Mouse (Mus musculus) hindbrain, embryonic 16.5 days (tissue): ENCODE data around the gene Kalrn. TPM values are rescaled to one million over a fixed set of nuclear protein-coding genes. Genes with fewer than 3 reads are reported as not detected.

Source experiments
- ATAC-seq: fragments of 200-750 bp; cut with Nextera tagmentation; 2 replicates; pipeline ENCODE4 v1.8.0; 2017; ENCODE audit warnings: moderate TSS enrichment, moderate library complexity
- H3K27ac ChIP-seq: fragments of 300-500 bp; sonication (generic); 2 replicates; pipeline ENCODE4 v1.5.1; 2014; ENCODE audit warnings: low read depth, mild to moderate bottlenecking, control low read depth, low read length, moderate library complexity
- H3K27me3 ChIP-seq: fragments of 300-500 bp; sonication (generic); replicated peaks from 2 replicates; pipeline ENCODE4 v1.6.1; 2014; ENCODE audit warnings: low read length; ENCODE audit not compliant: control insufficient read depth, insufficient read depth
- H3K36me3 ChIP-seq: fragments of 300-500 bp; sonication (generic); 2 replicates; pipeline ENCODE4 v1.6.1; 2014; ENCODE audit warnings: mild to moderate bottlenecking, low read length, moderate library complexity, mixed read lengths; ENCODE audit not compliant: control insufficient read depth, insufficient read depth
- H3K4me1 ChIP-seq: fragments of 300-500 bp; sonication (generic); 2 replicates; pipeline ENCODE4 v1.6.1; 2014; ENCODE audit warnings: low read depth, low read length; ENCODE audit not compliant: control insufficient read depth, insufficient read depth
- H3K4me2 ChIP-seq: fragments of 300-500 bp; sonication (generic); 2 replicates; pipeline ENCODE4 v1.6.1; 2014; ENCODE audit warnings: mild to moderate bottlenecking, low read length, control low read depth, moderate library complexity
- H3K4me3 ChIP-seq: fragments of 300-500 bp; sonication (generic); 2 replicates; pipeline ENCODE4 v1.5.1; 2014; ENCODE audit warnings: mild to moderate bottlenecking, low read length, control low read depth, moderate library complexity
- H3K9ac ChIP-seq: fragments of 300-500 bp; sonication (generic); 2 replicates; pipeline ENCODE4 v1.6.1; 2014; ENCODE audit warnings: low read depth, mild to moderate bottlenecking, control low read depth, low read length, moderate library complexity
- H3K9me3 ChIP-seq: fragments of 300-500 bp; sonication (generic); 2 replicates; pipeline ENCODE4 v1.6.1; 2014; ENCODE audit warnings: mild to moderate bottlenecking, low read length, moderate library complexity; ENCODE audit not compliant: control insufficient read depth
- WGBS: fragments of 180-500 bp; shearing (Covaris S2); extraction: QIAGEN DNeasy Blood & Tissue Kit; methylation state at CpG from one replicate; pipeline ENCODE4 v1.1.7; 2014; 5-methylcytosine and 5-hydroxymethylcytosine counted together
- polyA plus RNA-seq: library from polyadenylated mRNA; unstranded; fragments of >200 nt; fragmentation: Nextera tagmentation; extraction: Ambion mirVana; gene quantifications from 2 replicates; pipeline ENCODE4 v1.2.1, GENCODE M21; 2015

Gene Kalrn
- polyA plus RNA-seq, 1 experiment from 2014 or later, result 20.9 TPM

DNA sequence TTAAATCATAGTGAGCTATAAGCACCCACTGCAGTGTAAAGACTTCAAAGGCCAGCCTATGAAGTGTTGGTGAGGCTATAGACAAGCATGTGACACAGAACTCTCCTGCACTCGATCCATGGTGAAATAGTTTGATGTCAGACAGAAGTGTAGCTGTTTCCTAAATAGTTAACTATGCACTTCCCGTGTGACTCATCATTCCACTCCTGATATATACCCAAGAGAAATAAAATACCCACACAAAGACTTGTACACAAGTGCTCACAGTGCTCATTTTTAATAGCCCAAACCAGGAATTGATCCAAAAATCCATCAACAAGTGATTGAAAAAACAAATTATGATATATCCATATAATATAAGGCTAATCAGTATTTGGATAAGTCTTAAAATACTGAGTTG, 19.4 kb upstream of the Kalrn start:
- Histone ChIP-seq H3K4me3 (no peak overlapping the region), H3K36me3 (no peaks in the 10 kb centered on the region), H3K4me1 (no peaks in the 10 kb centered on the region), H3K27ac (no peak overlapping the region), H3K4me2 (no peak overlapping the region), H3K9ac (no peak overlapping the region), H3K9me3 (no peaks in the 10 kb centered on the region), H3K27me3 (no peaks in the 10 kb centered on the region)
- no peak for ATAC-seq
- WGBS, result 81% methylated on average over 2 of the region's 2 CpGs

DNA sequence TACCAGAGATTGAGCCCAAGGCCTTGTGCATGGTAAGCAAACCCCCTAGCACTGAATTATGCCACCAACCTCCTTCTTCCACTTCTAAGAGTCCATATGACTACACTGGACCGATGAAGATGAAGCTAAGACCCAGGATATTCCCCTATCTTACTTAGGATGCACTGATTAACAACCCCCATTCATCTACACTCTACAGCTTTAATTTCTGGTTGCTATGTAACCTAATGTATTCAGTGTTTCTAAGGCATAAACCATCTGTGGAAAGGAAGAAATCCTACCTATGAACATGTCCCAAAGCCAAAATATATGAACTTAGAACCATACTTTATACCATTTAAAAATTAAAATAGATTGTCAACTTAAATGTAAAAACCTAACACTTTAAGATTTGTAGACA, 18.6 kb upstream of the Kalrn start:
- WGBS, result 92% methylated on average over 1 of the region's 1 CpGs
- H3K4me2 ChIP-seq, result no peak overlapping the region
- no peak overlapping the region for H3K4me3 ChIP-seq
- H3K9me3 ChIP-seq, result no peaks in the 10 kb centered on the region
- H3K27ac ChIP-seq, result no peak overlapping the region
- H3K27me3 ChIP-seq, result no peaks in the 10 kb centered on the region
- H3K9ac ChIP-seq, result no peak overlapping the region
- no peaks in the 10 kb centered on the region for H3K4me1 ChIP-seq
- no peaks in the 10 kb centered on the region for H3K36me3 ChIP-seq
- ATAC-seq, result no peak

- H3K36me3 ChIP-seq, result no peaks in the 10 kb centered on the region
- H3K4me2 ChIP-seq, result no peak overlapping the region
- no peak overlapping the region for H3K4me3 ChIP-seq
- H3K9ac ChIP-seq, result no peak overlapping the region
- no peaks in the 10 kb centered on the region for H3K27me3 ChIP-seq
- 97% methylated on average over 4 of the region's 4 CpGs for WGBS
- H3K4me1 ChIP-seq, result peaks cover under 1% of the 10 kb centered on the region; the same call in 1 of the 2 replicates
- H3K9me3 ChIP-seq, result peaks cover 6% of the 10 kb centered on the region; the same call in 1 of the 2 replicates
- ATAC-seq, result no peak
- no peak overlapping the region for H3K27ac ChIP-seq
Observed at GRCm38 (mm10) chr16:34579671-34580326, 6.5 kb upstream of the Kalrn start.

DNA sequence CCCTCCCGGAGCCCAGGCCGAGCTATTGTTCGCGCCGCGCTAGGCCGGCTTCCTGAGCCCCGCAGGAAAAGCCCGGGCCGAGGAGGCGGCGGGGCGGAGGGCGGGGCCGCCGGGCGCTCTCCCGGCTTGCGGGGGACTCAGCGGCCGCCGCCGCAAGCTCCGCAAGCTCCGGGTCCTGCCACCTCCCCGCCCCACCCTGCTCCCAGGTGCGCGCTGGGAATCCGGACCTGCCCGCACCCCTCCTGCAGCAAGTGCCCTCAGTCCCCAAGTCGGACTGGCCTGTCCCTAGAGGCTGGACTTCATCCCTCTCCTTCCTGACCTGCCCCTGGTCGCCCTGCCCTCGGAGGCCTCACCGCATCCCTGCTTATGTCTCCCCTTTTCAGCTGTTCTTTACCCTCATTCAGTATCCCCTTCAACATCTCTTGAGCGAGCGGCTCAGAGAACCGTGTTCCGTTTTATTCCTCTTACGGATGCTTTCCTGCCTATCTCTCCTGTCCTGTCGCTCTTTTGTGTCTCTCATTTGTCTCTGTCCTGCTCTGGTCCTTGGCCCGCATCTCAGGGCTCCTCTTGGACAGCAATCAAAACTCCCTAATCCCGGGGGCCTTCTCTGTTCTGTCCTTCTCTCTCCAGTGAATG, 642 bp upstream of the Kalrn start:
- under 1% methylated on average over 24 of the region's 42 CpGs for WGBS
- peak; percentile 86 for ATAC-seq
- H3K9ac ChIP-seq, result peak overlapping the region; percentile 99

GRCm38 (mm10) chr16:34572406-34573150, 754 bp downstream of the Kalrn start:
- Histone ChIP-seq H3K4me3 (peak overlapping the region; percentile 96), H3K9ac (peak overlapping the region; percentile 99), H3K4me1 (peaks cover 18% of the 10 kb centered on the region), H3K27ac (peak overlapping the region; percentile 95), H3K36me3 (no peaks in the 10 kb centered on the region), H3K27me3 (no peaks in the 10 kb centered on the region), H3K4me2 (peak overlapping the region; percentile 83), H3K9me3 (no peaks in the 10 kb centered on the region)
- WGBS, result under 1% methylated on average over 46 of the region's 61 CpGs
- peak; percentile 15 for ATAC-seq

More for the DNA sequence above, 642 bp upstream of the Kalrn start:
- Histone ChIP-seq H3K4me1 (peaks cover 18% of the 10 kb centered on the region), H3K4me3 (peak overlapping the region; percentile 96), H3K27me3 (no peaks in the 10 kb centered on the region), H3K4me2 (peak overlapping the region; percentile 83), H3K27ac (peak overlapping the region; percentile 95), H3K9me3 (0 out of 2 replicates have a peak, but pooled peaks cover 2% of the 10 kb centered on the region), H3K36me3 (no peaks in the 10 kb centered on the region)

- Histone ChIP-seq H3K9me3 (no peaks in the 10 kb centered on the region), H3K9ac (peak overlapping the region; percentile 99), H3K27ac (no peak overlapping the region; the same call in 1 of the 2 replicates), H3K4me3 (peak overlapping the region; percentile 96), H3K4me1 (peaks cover 18% of the 10 kb centered on the region), H3K27me3 (no peaks in the 10 kb centered on the region), H3K36me3 (no peaks in the 10 kb centered on the region), H3K4me2 (peak overlapping the region; percentile 83)
- ATAC-seq, result peak; percentile 3; the same call in 1 of the 2 replicates
- 0% methylated on average over 10 of the region's 10 CpGs for WGBS
Observed at GRCm38 (mm10) chr16:34571931-34572405, 1.4 kb downstream of the Kalrn start.

- no peaks in the 10 kb centered on the region for H3K36me3 ChIP-seq
- no peak for ATAC-seq
- WGBS, result 49% methylated on average over 2 of the region's 2 CpGs
Observed at GRCm38 (mm10) chr16:34569897-34570296, 3.4 kb downstream of the Kalrn start.

DNA sequence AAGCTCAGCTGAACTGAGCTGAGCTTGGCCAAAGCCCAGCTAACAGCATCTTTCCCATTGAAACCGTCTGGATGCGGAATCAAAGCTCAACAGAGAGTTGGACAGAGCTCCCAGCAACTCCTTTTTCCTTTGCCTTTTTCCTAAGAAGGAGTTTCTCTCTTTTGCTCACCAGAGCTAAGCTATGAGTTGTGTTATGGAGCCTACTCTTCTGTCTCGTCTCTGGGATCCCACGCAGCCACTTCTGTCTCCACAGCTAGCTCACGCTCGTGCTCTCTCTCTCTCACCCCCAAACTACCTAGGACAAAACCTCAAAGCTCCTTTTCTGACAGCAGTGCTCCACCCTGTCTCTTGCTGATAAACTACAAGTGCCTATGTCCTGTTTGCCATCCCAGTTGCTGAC, 4.5 kb downstream of the Kalrn start:
- Histone ChIP-seq H3K9me3 (no peaks in the 10 kb centered on the region), H3K27ac (no peak overlapping the region), H3K4me1 (peaks cover 18% of the 10 kb centered on the region), H3K36me3 (no peaks in the 10 kb centered on the region), H3K27me3 (no peaks in the 10 kb centered on the region), H3K9ac (no peak overlapping the region), H3K4me3 (no peak overlapping the region), H3K4me2 (no peak overlapping the region)
- 87% methylated on average over 6 of the region's 6 CpGs for WGBS
- ATAC-seq, result no peak

More at GRCm38 (mm10) chr16:34569897-34570296, 3.4 kb downstream of the Kalrn start:
- no peak overlapping the region for H3K27ac ChIP-seq
- H3K4me2 ChIP-seq, result no peak overlapping the region
- no peaks in the 10 kb centered on the region for H3K9me3 ChIP-seq
- H3K27me3 ChIP-seq, result no peaks in the 10 kb centered on the region
- H3K9ac ChIP-seq, result no peak overlapping the region
- peaks cover 18% of the 10 kb centered on the region for H3K4me1 ChIP-seq
- H3K4me3 ChIP-seq, result no peak overlapping the region
